Mouse (Mus musculus) hindbrain, embryonic 15.5 days (tissue): Measurements from ENCODE around the gene Grn. TPM values are rescaled to one million over a fixed set of nuclear protein-coding genes. Genes with fewer than 3 reads are reported as not detected.

Experiments used
- ATAC-seq: fragments of 200-750 bp; cut with Nextera tagmentation; 2 replicates; pipeline ENCODE4 v1.8.0; 2017; ENCODE audit warnings: low read depth, moderate number of reproducible peaks, moderate TSS enrichment; ENCODE audit not compliant: low FRiP score
- H3K27ac ChIP-seq: fragments of 300-500 bp; sonication (generic); replicated peaks from 2 replicates; pipeline ENCODE4 v1.5.1; 2015; ENCODE audit warnings: mild to moderate bottlenecking, inconsistent platforms
- H3K27me3 ChIP-seq: fragments of 300-500 bp; sonication (generic); 2 replicates; pipeline ENCODE4 v1.6.1; 2015; ENCODE audit warnings: control low read depth, inconsistent platforms
- H3K36me3 ChIP-seq: fragments of 300-500 bp; sonication (generic); 2 replicates; pipeline ENCODE4 v1.6.1; 2015; ENCODE audit warnings: control low read depth, inconsistent platforms
- H3K4me1 ChIP-seq: fragments of 300-500 bp; sonication (generic); replicated peaks from 2 replicates; pipeline ENCODE4 v1.6.1; 2015; ENCODE audit warnings: control low read depth, inconsistent platforms
- H3K4me2 ChIP-seq: fragments of 300-500 bp; sonication (generic); 2 replicates; pipeline ENCODE4 v1.6.1; 2015; ENCODE audit warnings: moderate library complexity, mild to moderate bottlenecking, inconsistent platforms
- H3K4me3 ChIP-seq: fragments of 300-500 bp; sonication (generic); 2 replicates; pipeline ENCODE4 v1.5.1; 2015; ENCODE audit warnings: mild to moderate bottlenecking, inconsistent platforms
- H3K9ac ChIP-seq: fragments of 300-500 bp; sonication (generic); 2 replicates; pipeline ENCODE4 v1.6.1; 2015; ENCODE audit warnings: inconsistent platforms
- H3K9me3 ChIP-seq: fragments of 300-500 bp; sonication (generic); 2 replicates; pipeline ENCODE4 v1.6.1; 2016; ENCODE audit warnings: control low read depth, inconsistent platforms
- WGBS: fragments of 180-500 bp; shearing (Covaris S2); methylation state at CpG from one replicate; pipeline ENCODE4 v1.1.7; 2015; 5-methylcytosine and 5-hydroxymethylcytosine counted together
- polyA plus RNA-seq: library from polyadenylated mRNA; unstranded; fragments of >200 nt; fragmentation: Nextera tagmentation; extraction: Ambion mirVana; gene quantifications from 2 replicates; pipeline ENCODE4 v1.2.1, GENCODE M21; 2015

Grn gene
- polyA plus RNA-seq, 1 experiment from 2014 or later: 85.7 TPM

- Histone ChIP-seq H3K4me2 (no peak overlapping the region), H3K27me3 (no peaks in the 10 kb centered on the region), H3K4me1 (peaks cover 33% of the 10 kb centered on the region), H3K27ac (0 out of 2 replicates have a peak overlapping the region, but pooled peaks have one; percentile 21), H3K9ac (no peak overlapping the region), H3K9me3 (no peaks in the 10 kb centered on the region), H3K4me3 (no peak overlapping the region), H3K36me3 (peaks cover 67% of the 10 kb centered on the region)
- WGBS: 73% methylated on average over 14 of the region's 14 CpGs
- ATAC-seq: no peak
Observed at GRCm38 (mm10) chr11:102439093-102440082, 9.3 kb downstream of the Grn start.

GRCm38 (mm10) chr11:102440255-102440654 is 10.1 kb downstream of the Grn start:
- ATAC-seq: no peak
- H3K27ac ChIP-seq: no peak overlapping the region
- H3K4me3 ChIP-seq: no peak overlapping the region
- WGBS: 75% methylated on average over 8 of the region's 8 CpGs
- no peak overlapping the region for H3K4me2 ChIP-seq
- peaks cover 60% of the 10 kb centered on the region for H3K36me3 ChIP-seq
- peaks cover 42% of the 10 kb centered on the region for H3K4me1 ChIP-seq
- H3K9me3 ChIP-seq: no peaks in the 10 kb centered on the region
- H3K27me3 ChIP-seq: no peaks in the 10 kb centered on the region
- no peak overlapping the region for H3K9ac ChIP-seq

- Histone ChIP-seq H3K4me1 (peaks cover 54% of the 10 kb centered on the region), H3K36me3 (peaks cover 49% of the 10 kb centered on the region), H3K4me2 (no peak overlapping the region), H3K9me3 (no peaks in the 10 kb centered on the region), H3K27ac (no peak overlapping the region), H3K9ac (no peak overlapping the region), H3K27me3 (no peaks in the 10 kb centered on the region), H3K4me3 (no peak overlapping the region)
- 77% methylated on average over 3 of the region's 3 CpGs for WGBS
- no peak for ATAC-seq
Observed at GRCm38 (mm10) chr11:102441434-102441833, 11.3 kb downstream of the Grn start.

GRCm38 (mm10) chr11:102442089-102442488 is 12.0 kb downstream of the Grn start:
- Histone ChIP-seq H3K4me2 (no peak overlapping the region), H3K27me3 (no peaks in the 10 kb centered on the region), H3K9me3 (no peaks in the 10 kb centered on the region), H3K9ac (no peak overlapping the region), H3K4me1 (peaks cover 51% of the 10 kb centered on the region), H3K27ac (no peak overlapping the region), H3K36me3 (peaks cover 47% of the 10 kb centered on the region), H3K4me3 (no peak overlapping the region)
- 70% methylated on average over 6 of the region's 6 CpGs for WGBS
- no peak for ATAC-seq

- Histone ChIP-seq H3K36me3 (peaks cover 41% of the 10 kb centered on the region), H3K4me2 (no peak overlapping the region), H3K4me1 (peaks cover 47% of the 10 kb centered on the region), H3K27me3 (no peaks in the 10 kb centered on the region), H3K9ac (no peak overlapping the region), H3K4me3 (no peak overlapping the region), H3K9me3 (no peaks in the 10 kb centered on the region), H3K27ac (no peak overlapping the region)
- no peak for ATAC-seq
- 64% methylated on average over 12 of the region's 12 CpGs for WGBS
Observed at GRCm38 (mm10) chr11:102443740-102444139, 13.6 kb downstream of the Grn start.

GRCm38 (mm10) chr11:102444321-102444720 is 14.2 kb downstream of the Grn start:
- no peak for ATAC-seq
- Histone ChIP-seq H3K4me3 (no peak overlapping the region), H3K9me3 (no peaks in the 10 kb centered on the region), H3K9ac (no peak overlapping the region), H3K27me3 (no peaks in the 10 kb centered on the region), H3K27ac (no peak overlapping the region), H3K36me3 (peaks cover 35% of the 10 kb centered on the region), H3K4me2 (peak overlapping the region; percentile 65; the same call in 1 of the 2 replicates), H3K4me1 (peaks cover 42% of the 10 kb centered on the region)
- 76% methylated on average over 3 of the region's 3 CpGs for WGBS

GRCm38 (mm10) chr11:102444781-102445180 is 14.7 kb downstream of the Grn start:
- peak overlapping the region; percentile 99; the same call in 1 of the 2 replicates for H3K27ac ChIP-seq
- H3K4me1 ChIP-seq: peaks cover 42% of the 10 kb centered on the region
- 3% methylated on average over 6 of the region's 6 CpGs for WGBS
- peak overlapping the region; percentile 65 for H3K4me2 ChIP-seq
- peak overlapping the region; percentile 97; the same call in 1 of the 2 replicates for H3K9ac ChIP-seq
- no peak for ATAC-seq
- peaks cover 31% of the 10 kb centered on the region for H3K36me3 ChIP-seq
- no peaks in the 10 kb centered on the region for H3K9me3 ChIP-seq
- no peaks in the 10 kb centered on the region for H3K27me3 ChIP-seq
- H3K4me3 ChIP-seq: peak overlapping the region; percentile 72

GRCm38 (mm10) chr11:102445264-102445890 is 15.3 kb downstream of the Grn start:
- Histone ChIP-seq H3K4me2 (peak overlapping the region; percentile 65), H3K4me3 (peak overlapping the region; percentile 72), H3K27ac (peak overlapping the region; percentile 99), H3K9ac (peak overlapping the region; percentile 97), H3K9me3 (no peaks in the 10 kb centered on the region), H3K4me1 (peaks cover 42% of the 10 kb centered on the region), H3K27me3 (no peaks in the 10 kb centered on the region), H3K36me3 (peaks cover 25% of the 10 kb centered on the region)
- ATAC-seq: no peak
- 7% methylated on average over 10 of the region's 10 CpGs for WGBS

- no peaks in the 10 kb centered on the region for H3K27me3 ChIP-seq
- peak overlapping the region; percentile 99 for H3K27ac ChIP-seq
- peak overlapping the region; percentile 65 for H3K4me2 ChIP-seq
- no peaks in the 10 kb centered on the region for H3K9me3 ChIP-seq
- ATAC-seq: peak; percentile 21
- peak overlapping the region; percentile 97 for H3K9ac ChIP-seq
- peaks cover 42% of the 10 kb centered on the region for H3K4me1 ChIP-seq
- WGBS: 5% methylated on average over 7 of the region's 7 CpGs
- peak overlapping the region; percentile 72 for H3K4me3 ChIP-seq
- peaks cover 21% of the 10 kb centered on the region for H3K36me3 ChIP-seq
Observed at GRCm38 (mm10) chr11:102445891-102446361, 15.8 kb downstream of the Grn start.

GRCm38 (mm10) chr11:102446581-102447461 is 16.7 kb downstream of the Grn start:
- ATAC-seq: peak; percentile 68
- H3K27me3 ChIP-seq: no peaks in the 10 kb centered on the region
- H3K4me1 ChIP-seq: peaks cover 42% of the 10 kb centered on the region
- under 1% methylated on average over 46 of the region's 49 CpGs for WGBS
- H3K4me3 ChIP-seq: peak overlapping the region; percentile 72
- peak overlapping the region; percentile 99 for H3K27ac ChIP-seq
- no peaks in the 10 kb centered on the region for H3K9me3 ChIP-seq
- peak overlapping the region; percentile 65 for H3K4me2 ChIP-seq
- peak overlapping the region; percentile 97 for H3K9ac ChIP-seq
- peaks cover 17% of the 10 kb centered on the region for H3K36me3 ChIP-seq

- Histone ChIP-seq H3K4me3 (peak within 1 kb of the TSS; percentile 72), H3K9ac (peak within 1 kb of the TSS; percentile 97), H3K9me3 (no peaks in the 10 kb centered on the region), H3K27ac (peak within 1 kb of the TSS; percentile 99), H3K36me3 (peaks cover 12% of the 10 kb centered on the region), H3K4me2 (peak within 1 kb of the TSS; percentile 65), H3K27me3 (0 out of 2 replicates have a peak, but pooled peaks cover 3% of the 10 kb centered on the region), H3K4me1 (peaks cover 42% of the 10 kb centered on the region)
- WGBS: under 1% methylated on average over 38 of the region's 40 CpGs
- ATAC-seq: peak; percentile 74
Observed at GRCm38 (mm10) chr11:102447497-102447896, 17.4 kb downstream of the Grn start, which contains the start of gene Fam171a2. Fam171a2 (minus strand) TSS chr11:102447682.
